Mouse (Mus musculus): Measurements from ENCODE around the gene Fmo2. TPM values are rescaled to one million over a fixed set of nuclear protein-coding genes. Genes with fewer than 3 reads are reported as not detected.

The Fmo2 gene
- polyA plus RNA-seq, 1 experiment from 2014 or later, result not detected

GRCm38 (mm10) chr1:162875091-162875490, 23.4 kb downstream of the Fmo2 start:
- Histone ChIP-seq H3K27ac (replicated peaks; ENCODE audit: low read depth, low read length) (no peak overlapping the region), H3K4me2 (ENCODE audit: low read length) (no peak overlapping the region), H3K27me3 (ENCODE audit: control insufficient read depth, insufficient read depth, low read length) (no peaks in the 10 kb centered on the region), H3K4me1 (ENCODE audit: control insufficient read depth, insufficient read depth, low read length) (no peaks in the 10 kb centered on the region), H3K4me3 (replicated peaks; ENCODE audit: low read depth, low read length) (no peak overlapping the region), H3K9ac (replicated peaks; ENCODE audit: low read length) (no peak overlapping the region), H3K36me3 (ENCODE audit: control insufficient read depth, insufficient read depth, low read length) (no peaks in the 10 kb centered on the region), H3K9me3 (ENCODE audit: control insufficient read depth, low read length) (no peaks in the 10 kb centered on the region)
- WGBS, result 83% methylated on average over 3 of the region's 3 CpGs
- ATAC-seq (ENCODE audit: low FRiP score, low TSS enrichment) (no peak), DNase-seq (no peak)

GRCm38 (mm10) chr1:162871701-162872311, 26.7 kb downstream of the Fmo2 start:
- H3K4me2 ChIP-seq (ENCODE audit: low read length), result no peak overlapping the region
- no peaks in the 10 kb centered on the region for H3K36me3 ChIP-seq (ENCODE audit: control insufficient read depth, insufficient read depth, low read length)
- no peak overlapping the region for H3K4me3 ChIP-seq (replicated peaks; ENCODE audit: low read depth, low read length)
- no peak overlapping the region for H3K9ac ChIP-seq (replicated peaks; ENCODE audit: low read length)
- no peaks in the 10 kb centered on the region for H3K4me1 ChIP-seq (ENCODE audit: control insufficient read depth, insufficient read depth, low read length)
- no peak overlapping the region for H3K27ac ChIP-seq (replicated peaks; ENCODE audit: low read depth, low read length)
- H3K9me3 ChIP-seq (ENCODE audit: control insufficient read depth, low read length), result 0 out of 2 replicates have a peak, but pooled peaks cover 3% of the 10 kb centered on the region
- WGBS, result 66% methylated on average over 9 of the region's 9 CpGs
- DNase-seq (no peak), ATAC-seq (ENCODE audit: low FRiP score, low TSS enrichment) (no peak)
- no peaks in the 10 kb centered on the region for H3K27me3 ChIP-seq (ENCODE audit: control insufficient read depth, insufficient read depth, low read length)

- Histone ChIP-seq H3K4me2 (ENCODE audit: low read length) (no peak overlapping the region), H3K9ac (replicated peaks; ENCODE audit: low read length) (no peak overlapping the region), H3K36me3 (ENCODE audit: control insufficient read depth, insufficient read depth, low read length) (no peaks in the 10 kb centered on the region), H3K27ac (replicated peaks; ENCODE audit: low read depth, low read length) (no peak overlapping the region), H3K4me3 (replicated peaks; ENCODE audit: low read depth, low read length) (no peak overlapping the region), H3K9me3 (ENCODE audit: control insufficient read depth, low read length) (0 out of 2 replicates have a peak, but pooled peaks cover 3% of the 10 kb centered on the region), H3K27me3 (ENCODE audit: control insufficient read depth, insufficient read depth, low read length) (no peaks in the 10 kb centered on the region), H3K4me1 (ENCODE audit: control insufficient read depth, insufficient read depth, low read length) (no peaks in the 10 kb centered on the region)
- WGBS, result 88% methylated on average over 7 of the region's 7 CpGs
- DNase-seq, result no peak
- no peak for ATAC-seq (ENCODE audit: low FRiP score, low TSS enrichment)
These were observed 27.5 kb downstream of the Fmo2 start for GRCm38 (mm10) chr1:162870978-162871377.

- Histone ChIP-seq H3K36me3 (ENCODE audit: control insufficient read depth, insufficient read depth, low read length) (no peaks in the 10 kb centered on the region), H3K9ac (replicated peaks; ENCODE audit: low read length) (no peak overlapping the region), H3K4me1 (ENCODE audit: control insufficient read depth, insufficient read depth, low read length) (no peaks in the 10 kb centered on the region), H3K4me3 (replicated peaks; ENCODE audit: low read depth, low read length) (no peak overlapping the region), H3K27me3 (ENCODE audit: control insufficient read depth, insufficient read depth, low read length) (no peaks in the 10 kb centered on the region), H3K4me2 (ENCODE audit: low read length) (no peak overlapping the region), H3K27ac (replicated peaks; ENCODE audit: low read depth, low read length) (no peak overlapping the region), H3K9me3 (ENCODE audit: control insufficient read depth, low read length) (0 out of 2 replicates have a peak, but pooled peaks cover 3% of the 10 kb centered on the region)
- DNase-seq (no peak), ATAC-seq (ENCODE audit: low FRiP score, low TSS enrichment) (no peak)
- WGBS, result 85% methylated on average over 4 of the region's 4 CpGs
These were observed 31.1 kb downstream of the Fmo2 start for GRCm38 (mm10) chr1:162867396-162867795.

GRCm38 (mm10) chr1:162866280-162866681, 32.2 kb downstream of the Fmo2 start, which contains the start of gene Fmo1:
TSS of gene Fmo1 (minus strand) at chr1:162866610.
- no peaks in the 10 kb centered on the region for H3K36me3 ChIP-seq (ENCODE audit: control insufficient read depth, insufficient read depth, low read length)
- no peak within 1 kb of the TSS for H3K4me2 ChIP-seq (ENCODE audit: low read length)
- no peak within 1 kb of the TSS for H3K4me3 ChIP-seq (replicated peaks; ENCODE audit: low read depth, low read length)
- H3K27ac ChIP-seq (replicated peaks; ENCODE audit: low read depth, low read length), result no peak within 1 kb of the TSS
- ATAC-seq (ENCODE audit: low FRiP score, low TSS enrichment) (no peak), DNase-seq (no peak)
- H3K27me3 ChIP-seq (ENCODE audit: control insufficient read depth, insufficient read depth, low read length), result no peaks in the 10 kb centered on the region
- WGBS, result 84% methylated on average over 7 of the region's 7 CpGs
- no peak within 1 kb of the TSS for H3K9ac ChIP-seq (replicated peaks; ENCODE audit: low read length)
- 0 out of 2 replicates have a peak, but pooled peaks cover 3% of the 10 kb centered on the region for H3K9me3 ChIP-seq (ENCODE audit: control insufficient read depth, low read length)
- H3K4me1 ChIP-seq (ENCODE audit: control insufficient read depth, insufficient read depth, low read length), result no peaks in the 10 kb centered on the region

- H3K4me1 ChIP-seq (ENCODE audit: control insufficient read depth, insufficient read depth, low read length), result no peaks in the 10 kb centered on the region
- WGBS, result 81% methylated on average over 3 of the region's 3 CpGs
- H3K4me3 ChIP-seq (replicated peaks; ENCODE audit: low read depth, low read length), result no peak overlapping the region
- no peaks in the 10 kb centered on the region for H3K36me3 ChIP-seq (ENCODE audit: control insufficient read depth, insufficient read depth, low read length)
- no peaks in the 10 kb centered on the region for H3K27me3 ChIP-seq (ENCODE audit: control insufficient read depth, insufficient read depth, low read length)
- no peak for DNase-seq
- 0 out of 2 replicates have a peak, but pooled peaks cover 3% of the 10 kb centered on the region for H3K9me3 ChIP-seq (ENCODE audit: control insufficient read depth, low read length)
- H3K4me2 ChIP-seq (ENCODE audit: low read length), result no peak overlapping the region
- no peak for ATAC-seq (ENCODE audit: low FRiP score, low TSS enrichment)
- no peak overlapping the region for H3K9ac ChIP-seq (replicated peaks; ENCODE audit: low read length)
- no peak overlapping the region for H3K27ac ChIP-seq (replicated peaks; ENCODE audit: low read depth, low read length)
These were observed 33.1 kb downstream of the Fmo2 start for GRCm38 (mm10) chr1:162865493-162865830.

GRCm38 (mm10) chr1:162864816-162865492, 33.6 kb downstream of the Fmo2 start:
- Histone ChIP-seq H3K4me1 (ENCODE audit: control insufficient read depth, insufficient read depth, low read length) (no peaks in the 10 kb centered on the region), H3K27me3 (ENCODE audit: control insufficient read depth, insufficient read depth, low read length) (no peaks in the 10 kb centered on the region), H3K9me3 (ENCODE audit: control insufficient read depth, low read length) (0 out of 2 replicates have a peak, but pooled peaks cover 3% of the 10 kb centered on the region), H3K4me3 (replicated peaks; ENCODE audit: low read depth, low read length) (no peak overlapping the region), H3K27ac (replicated peaks; ENCODE audit: low read depth, low read length) (no peak overlapping the region), H3K9ac (replicated peaks; ENCODE audit: low read length) (no peak overlapping the region), H3K36me3 (ENCODE audit: control insufficient read depth, insufficient read depth, low read length) (no peaks in the 10 kb centered on the region), H3K4me2 (ENCODE audit: low read length) (no peak overlapping the region)
- 87% methylated on average over 8 of the region's 8 CpGs for WGBS
- ATAC-seq (ENCODE audit: low FRiP score, low TSS enrichment) (no peak), DNase-seq (no peak)

GRCm38 (mm10) chr1:162864279-162864678, 34.2 kb downstream of the Fmo2 start:
- DNase-seq (no peak), ATAC-seq (ENCODE audit: low FRiP score, low TSS enrichment) (no peak)
- H3K4me2 ChIP-seq (ENCODE audit: low read length), result no peak overlapping the region
- H3K36me3 ChIP-seq (ENCODE audit: control insufficient read depth, insufficient read depth, low read length), result no peaks in the 10 kb centered on the region
- 94% methylated on average over 5 of the region's 5 CpGs for WGBS
- no peaks in the 10 kb centered on the region for H3K4me1 ChIP-seq (ENCODE audit: control insufficient read depth, insufficient read depth, low read length)
- 0 out of 2 replicates have a peak, but pooled peaks cover 3% of the 10 kb centered on the region for H3K9me3 ChIP-seq (ENCODE audit: control insufficient read depth, low read length)
- H3K4me3 ChIP-seq (replicated peaks; ENCODE audit: low read depth, low read length), result no peak overlapping the region
- no peak overlapping the region for H3K27ac ChIP-seq (replicated peaks; ENCODE audit: low read depth, low read length)
- H3K9ac ChIP-seq (replicated peaks; ENCODE audit: low read length), result no peak overlapping the region
- no peaks in the 10 kb centered on the region for H3K27me3 ChIP-seq (ENCODE audit: control insufficient read depth, insufficient read depth, low read length)

GRCm38 (mm10) chr1:162863579-162863978, 34.9 kb downstream of the Fmo2 start:
- Histone ChIP-seq H3K4me3 (replicated peaks; ENCODE audit: low read depth, low read length) (no peak overlapping the region), H3K9ac (replicated peaks; ENCODE audit: low read length) (no peak overlapping the region), H3K4me2 (ENCODE audit: low read length) (no peak overlapping the region), H3K27me3 (ENCODE audit: control insufficient read depth, insufficient read depth, low read length) (no peaks in the 10 kb centered on the region), H3K36me3 (ENCODE audit: control insufficient read depth, insufficient read depth, low read length) (no peaks in the 10 kb centered on the region), H3K27ac (replicated peaks; ENCODE audit: low read depth, low read length) (no peak overlapping the region), H3K4me1 (ENCODE audit: control insufficient read depth, insufficient read depth, low read length) (peaks cover 3% of the 10 kb centered on the region; the same call in 1 of the 2 replicates), H3K9me3 (ENCODE audit: control insufficient read depth, low read length) (0 out of 2 replicates have a peak, but pooled peaks cover 3% of the 10 kb centered on the region)
- DNase-seq (no peak), ATAC-seq (ENCODE audit: low FRiP score, low TSS enrichment) (no peak)
- 94% methylated on average over 3 of the region's 3 CpGs for whole genome bisulfite sequencing

All from midbrain, embryonic 14.5 days (tissue).